Mouse (Mus musculus): ENCODE measurements at regions not wholly inside any gene's neighbourhood (a gene's known extent, or its start where the extent isn't known, plus 50 kb on each side); places are given as distances from the start of the nearest gene placed in this dataset.
A peak's percentile ranks its signal among the peaks of the same experiment; 100 is the strongest.

- no peak for DNase-seq (ENCODE audit: low read depth, low spot score)
Measured at GRCm38 (mm10) chr10:47618362-47618761, 2040.7 kb downstream of the Hace1 start.

- peak; percentile 3 for DNase-seq (ENCODE audit: low read depth, low spot score)
Measured at GRCm38 (mm10) chr10:47631366-47631765, 2053.7 kb downstream of the Hace1 start.

GRCm38 (mm10) chr10:47652341-47652740, 2074.7 kb downstream of the Hace1 start:
- no peak for DNase-seq (ENCODE audit: low read depth, low spot score)

GRCm38 (mm10) chr10:47654231-47654630, 2076.6 kb downstream of the Hace1 start:
- no peak for DNase-seq (ENCODE audit: low read depth, low spot score)
